Mouse (Mus musculus) myocyte (in vitro differentiated cells): Measurements from ENCODE around the gene Tescl.
A peak's percentile ranks its signal among the peaks of the same experiment; 100 is the strongest.

Experiments
- CEBPB ChIP-seq: IDR thresholded peaks from 2 replicates; pipeline ENCODE4 v1.6.1; 2011; ENCODE audit warnings: mild to moderate bottlenecking, moderate library complexity; ENCODE audit not compliant: poor library complexity, insufficient read depth, severe bottlenecking
- E2F4 ChIP-seq: IDR thresholded peaks from one replicate; pipeline ENCODE4 v1.6.1; 2011; ENCODE audit warnings: mild to moderate bottlenecking, control low read depth, moderate library complexity; ENCODE audit not compliant: insufficient read depth
- MAX ChIP-seq: IDR thresholded peaks from one replicate; pipeline ENCODE4 v1.6.1; 2011; ENCODE audit warnings: low read depth, mild to moderate bottlenecking, control low read depth
- MYOD1 ChIP-seq, 3 experiments: IDR thresholded peaks; one replicate each; pipeline ENCODE4 v1.6.1; 2011; ENCODE audit warnings: control low read depth in 2 of 3, low read depth in 2 of 3, mild to moderate bottlenecking in 2 of 3, moderate library complexity in 1 of 3; ENCODE audit not compliant: insufficient read length in 2 of 3, control insufficient read depth in 1 of 3
- POLR2A ChIP-seq: IDR thresholded peaks from one replicate; pipeline ENCODE4 v1.6.1; 2011; ENCODE audit warnings: low read depth, mild to moderate bottlenecking, control low read depth, moderate library complexity; ENCODE audit not compliant: insufficient read length
- POLR2AphosphoS2 ChIP-seq: IDR thresholded peaks from one replicate; pipeline ENCODE4 v1.6.1; 2011; ENCODE audit warnings: low read depth, control low read depth; ENCODE audit not compliant: insufficient read length
- TCF3 ChIP-seq: IDR thresholded peaks from one replicate; pipeline ENCODE4 v1.6.1; 2011; ENCODE audit warnings: low read depth, control low read depth; ENCODE audit not compliant: insufficient read length
- USF1 ChIP-seq: IDR thresholded peaks from one replicate; pipeline ENCODE4 v1.6.1; 2011; ENCODE audit warnings: low read depth, mild to moderate bottlenecking, control low read depth, moderate library complexity

DNA sequence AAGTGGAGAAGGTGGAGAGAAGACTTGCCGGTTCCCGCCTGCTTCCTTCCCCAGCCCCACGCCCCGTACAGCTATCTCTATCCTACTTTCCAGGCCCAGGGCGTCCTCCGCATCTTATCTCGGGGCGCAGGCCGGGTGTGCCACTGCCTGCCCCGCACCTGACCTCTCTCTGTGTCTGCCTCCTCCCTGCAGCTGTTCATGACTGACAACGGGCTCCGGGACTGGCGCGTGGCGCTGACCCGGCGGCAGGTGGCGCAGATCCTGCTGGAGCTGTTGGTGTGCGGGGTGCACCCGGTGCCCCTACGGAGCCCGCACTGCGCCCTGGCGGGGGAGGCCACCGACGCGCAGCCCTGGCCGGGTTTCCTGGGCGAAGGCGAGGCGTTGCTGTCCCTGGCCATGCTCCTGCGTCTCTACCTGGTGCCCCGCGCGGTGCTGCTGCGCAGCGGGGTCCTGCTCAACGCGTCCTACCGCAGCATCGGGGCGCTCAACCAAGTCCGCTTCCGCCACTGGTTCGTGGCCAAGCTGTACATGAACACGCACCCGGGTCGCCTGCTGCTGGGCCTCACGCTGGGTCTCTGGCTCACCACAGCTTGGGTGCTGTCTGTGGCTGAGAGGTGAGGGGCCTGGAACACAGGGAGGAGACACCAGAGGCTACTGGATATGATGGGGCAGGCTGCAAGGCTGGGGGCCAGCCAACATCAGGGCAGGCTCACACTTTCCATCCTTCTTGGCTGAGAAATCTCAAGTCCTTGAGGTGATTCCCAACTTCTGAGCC is 43.5 kb upstream of the Tescl start:
- TF ChIP-seq POLR2A (no peak), MAX (no peak), USF1 (no peak), POLR2AphosphoS2 (no peak), E2F4 (no peak), TCF3 (no peak), CEBPB (no peak), MYOD1 (IDR thresholded peaks at IDR 0.05; ENCODE audit: control insufficient read depth in 1 of 3, insufficient read length in 2 of 3, low read depth in 2 of 3) (peak in 2 of 3 experiments; percentile 73 to 82)
